Mouse (Mus musculus): ENCODE data around the gene Ugt1a9.
"Not testable (repeated sequence)": the region's sequence is repeated elsewhere in the genome, so short reads cannot be mapped to it uniquely, and the experiment has no call there.

- TF ChIP-seq CTCF (IDR thresholded peaks at IDR 0.05; ENCODE audit: low read depth) = peak; percentile 62
- not testable (repeated sequence) for TF ChIP-seq EP300 (IDR thresholded peaks at IDR 0.05; ENCODE audit: low read depth)
Observed at GRCm38 (mm10) chr1:88120550-88120949, 50.0 kb downstream of the Ugt1a9 start.

Measured in liver, embryonic 14.5 days (tissue).